19 mouse cellular contexts compared by ENCODE assay signal in the genomic region with DNA sequence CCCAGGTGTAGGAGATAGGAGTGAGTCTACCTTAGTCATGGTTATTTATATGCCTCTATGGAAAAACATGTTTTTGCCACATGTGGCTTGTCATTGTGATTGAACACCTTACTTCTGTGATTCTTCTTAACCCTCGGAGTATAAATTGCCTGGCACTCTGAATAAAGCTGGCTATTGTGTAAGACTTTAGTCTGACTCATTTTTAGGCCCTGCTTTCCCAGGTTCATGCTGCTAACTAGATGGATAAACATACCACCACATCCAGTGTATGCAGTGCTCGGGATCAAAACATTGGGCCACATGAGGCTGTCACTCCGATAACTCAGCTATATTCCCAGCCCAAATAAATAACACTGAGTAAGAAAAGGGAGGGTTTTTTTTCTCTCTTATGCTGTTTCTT.
"Had no signal": no experiment of that assay in that cellular context is flagged by ENCODE, and none has a peak within 500 bp of the region (broad histone marks: within the 10 kb centered on the region; RNA-seq: fewer than 3 reads in every experiment).

No protein-coding gene starts in this region.

- H3K4me2 ChIP-seq: kidney, embryonic 15.5 days; limb, embryonic 12.5 days; limb, embryonic 15.5 days; liver, embryonic 11.5 days; lung, embryonic 14.5 days; midbrain, embryonic 12.5 days; midbrain, embryonic 15.5 days; neural tube, embryonic 13.5 days had no signal

- H3K27ac ChIP-seq: kidney, embryonic 15.5 days; left cerebral cortex, adult 2 months; limb, embryonic 12.5 days; limb, embryonic 15.5 days; liver, embryonic 14.5 days; macrophage; midbrain, embryonic 12.5 days; midbrain, embryonic 15.5 days; neural tube, embryonic 13.5 days had no signal

- H3K4me1 ChIP-seq: limb, embryonic 12.5 days; limb, embryonic 15.5 days; midbrain, embryonic 12.5 days; midbrain, embryonic 15.5 days; neural tube, embryonic 13.5 days had no signal

- H3K36me3 ChIP-seq: kidney, embryonic 15.5 days; limb, embryonic 12.5 days; limb, embryonic 15.5 days; midbrain, embryonic 12.5 days; midbrain, embryonic 15.5 days; neural tube, embryonic 13.5 days had no signal

- H3K4me3 ChIP-seq: kidney, embryonic 15.5 days; left cerebral cortex, adult 2 months; limb, embryonic 12.5 days; limb, embryonic 15.5 days; midbrain, embryonic 12.5 days; midbrain, embryonic 15.5 days; neural tube, embryonic 13.5 days had no signal

- H3K27me3 ChIP-seq: kidney, embryonic 15.5 days; limb, embryonic 12.5 days; limb, embryonic 15.5 days; midbrain, embryonic 12.5 days; midbrain, embryonic 15.5 days; neural tube, embryonic 13.5 days had no signal

- H3K9ac ChIP-seq: kidney, embryonic 15.5 days; limb, embryonic 12.5 days; limb, embryonic 15.5 days; liver, embryonic 14.5 days; liver, postnatal 0 days; lung, embryonic 14.5 days; midbrain, embryonic 12.5 days; midbrain, embryonic 15.5 days; neural tube, embryonic 13.5 days had no signal

- ATAC-seq: liver, postnatal 0 days; lung, postnatal 0 days; midbrain, embryonic 15.5 days had no signal

- H3K9me3 ChIP-seq: kidney, embryonic 15.5 days; limb, embryonic 12.5 days; limb, embryonic 15.5 days; midbrain, embryonic 12.5 days; midbrain, embryonic 15.5 days; neural tube, embryonic 13.5 days had no signal

- DNase-seq: kidney, postnatal 10 days; kidney, postnatal 36 days; layer of hippocampus, postnatal 36 days; liver, postnatal 0 days; lung, embryonic 14.5 days; thymus, adult 18-20 months; thymus, postnatal 14 days; thymus, postnatal 4 days had no signal
